Mouse (Mus musculus) MEL (cell line): ENCODE measurements around the gene Lsmem1. TPM values are rescaled to one million over a fixed set of nuclear protein-coding genes. Genes with fewer than 3 reads are reported as not detected.

Experiments
- DNase-seq: peaks from one replicate; pipeline ENCODE4 v3.0.0; 2011; ENCODE audit warnings: low read depth, low spot score
- H3K27ac ChIP-seq: 2 replicates; pipeline ENCODE4 v1.5.1; 2012; ENCODE audit warnings: low read depth, mild to moderate bottlenecking, control low read depth, low read length, moderate library complexity; ENCODE audit not compliant: control insufficient read depth
- H3K27me3 ChIP-seq, 2 experiments: fragments of 150-350 bp in 1 of 2; sonication (generic) in 1 of 2; 2 replicates each; pipeline ENCODE4 v1.6.1; 2012; ENCODE audit warnings: low read length in 2 of 2, mild to moderate bottlenecking in 2 of 2, improper control_type of control experiment in 1 of 2, moderate library complexity in 1 of 2; ENCODE audit not compliant: insufficient read depth in 2 of 2, control insufficient read depth in 1 of 2
- H3K36me3 ChIP-seq, 2 experiments: 2 replicates each; pipeline ENCODE4 v1.6.1; 2012 to 2014; ENCODE audit warnings: low read length in 2 of 2, improper control_type of control experiment in 1 of 2, inconsistent platforms in 1 of 2, mild to moderate bottlenecking in 1 of 2; ENCODE audit not compliant: insufficient read depth in 2 of 2, control insufficient read depth in 1 of 2
- H3K4me1 ChIP-seq, 2 experiments: fragments of 150-350 bp in 1 of 2; sonication (generic) in 1 of 2; 2 replicates each; pipeline ENCODE4 v1.6.1; 2012; ENCODE audit warnings: low read length in 2 of 2, improper control_type of control experiment in 1 of 2, mild to moderate bottlenecking in 1 of 2; ENCODE audit not compliant: insufficient read depth in 2 of 2, control insufficient read depth in 1 of 2
- H3K4me3 ChIP-seq, 2 experiments: fragments of 150-350 bp in 1 of 2; sonication (generic) in 1 of 2; 2 replicates each; pipeline ENCODE4 v1.5.1; 2012; ENCODE audit warnings: low read depth in 2 of 2, low read length in 2 of 2, mild to moderate bottlenecking in 2 of 2, moderate library complexity in 2 of 2, control low read depth in 1 of 2, improper control_type of control experiment in 1 of 2; ENCODE audit not compliant: control insufficient read depth in 1 of 2, insufficient read depth in 1 of 2
- H3K79me2 ChIP-seq: 2 replicates; pipeline ENCODE4 v1.6.1; 2012; ENCODE audit warnings: mild to moderate bottlenecking, low read length, moderate library complexity; ENCODE audit not compliant: control insufficient read depth, poor library complexity, insufficient read depth
- H3K9ac ChIP-seq: 2 replicates; pipeline ENCODE4 v1.6.1; 2012; ENCODE audit warnings: low read depth, mild to moderate bottlenecking, control low read depth, low read length, moderate library complexity; ENCODE audit not compliant: control insufficient read depth, poor library complexity, severe bottlenecking
- H3K9me3 ChIP-seq: fragments of 150-350 bp; sonication (generic); replicated peaks from 2 replicates; pipeline ENCODE4 v1.6.1; 2012; ENCODE audit warnings: mild to moderate bottlenecking, low read length, improper control_type of control experiment, moderate library complexity; ENCODE audit not compliant: insufficient read depth
- BHLHE40 ChIP-seq: IDR thresholded peaks from 2 replicates; pipeline ENCODE4 v1.6.1; 2012; ENCODE audit warnings: low read depth, mild to moderate bottlenecking, inconsistent platforms, low read length, improper control_type of control experiment, borderline replicate concordance
- CHD1 ChIP-seq: IDR thresholded peaks from 2 replicates; pipeline ENCODE4 v1.6.1; 2012; ENCODE audit warnings: low read depth, mild to moderate bottlenecking, inconsistent platforms, low read length, improper control_type of control experiment
- CTCF ChIP-seq, 3 experiments: IDR thresholded peaks in 2 of 3; conservative IDR thresholded peaks in 1 of 3; 2 replicates each; pipeline ENCODE4 v1.5.1; 2011 to 2012; ENCODE audit warnings: low read length in 3 of 3, low read depth in 2 of 3, mild to moderate bottlenecking in 2 of 3, improper control_type of control experiment in 1 of 3, inconsistent platforms in 1 of 3, mixed read lengths in 1 of 3, moderate library complexity in 1 of 3; ENCODE audit not compliant: control insufficient read depth in 1 of 3, insufficient read depth in 1 of 3, poor library complexity in 1 of 3, severe bottlenecking in 1 of 3
- E2F4 ChIP-seq: IDR thresholded peaks from 2 replicates; pipeline ENCODE4 v1.6.1; 2011; ENCODE audit warnings: low read depth, low read length, improper control_type of control experiment, borderline replicate concordance
- ELF1 ChIP-seq: IDR thresholded peaks from 2 replicates; pipeline ENCODE4 v1.6.1; 2014; ENCODE audit warnings: low read depth, mild to moderate bottlenecking, inconsistent platforms, low read length, improper control_type of control experiment, moderate library complexity
- HCFC1 ChIP-seq: IDR thresholded peaks from 2 replicates; pipeline ENCODE4 v1.6.1; 2012; ENCODE audit warnings: low read depth, mild to moderate bottlenecking, inconsistent platforms, low read length, improper control_type of control experiment, moderate library complexity
- MAFK ChIP-seq: IDR thresholded peaks from 2 replicates; pipeline ENCODE4 v1.6.1; 2011; ENCODE audit warnings: low read depth, mild to moderate bottlenecking, low read length, improper control_type of control experiment, borderline replicate concordance
- MAX ChIP-seq: IDR thresholded peaks from 2 replicates; pipeline ENCODE4 v1.6.1; 2011; ENCODE audit warnings: low read length, improper control_type of control experiment
- MAZ ChIP-seq: IDR thresholded peaks from 2 replicates; pipeline ENCODE4 v1.6.1; 2012; ENCODE audit warnings: low read depth, mild to moderate bottlenecking, inconsistent platforms, low read length, improper control_type of control experiment
- MXI1 ChIP-seq: IDR thresholded peaks from 2 replicates; pipeline ENCODE4 v1.6.1; 2011; ENCODE audit warnings: mild to moderate bottlenecking, low read depth, low read length, improper control_type of control experiment
- MYB ChIP-seq: IDR thresholded peaks from 2 replicates; pipeline ENCODE4 v1.6.1; 2011; ENCODE audit warnings: mild to moderate bottlenecking, low read depth, low read length, improper control_type of control experiment
- POLR2A ChIP-seq, 2 experiments: IDR thresholded peaks; 2 replicates each; pipeline ENCODE4 v1.6.1; 2011 to 2012; ENCODE audit warnings: low read length in 2 of 2, mild to moderate bottlenecking in 2 of 2, control low read depth in 1 of 2, improper control_type of control experiment in 1 of 2, low read depth in 1 of 2, moderate library complexity in 1 of 2; ENCODE audit not compliant: control insufficient read depth in 1 of 2, insufficient read depth in 1 of 2, poor library complexity in 1 of 2
- POLR2AphosphoS5 ChIP-seq: IDR thresholded peaks from 2 replicates; pipeline ENCODE4 v1.6.1; 2012; ENCODE audit warnings: low read depth, borderline replicate concordance, mild to moderate bottlenecking, inconsistent platforms, low read length, moderate library complexity, mixed read lengths
- RCOR1 ChIP-seq: IDR thresholded peaks from 2 replicates; pipeline ENCODE4 v1.6.1; 2012; ENCODE audit warnings: low read depth, mild to moderate bottlenecking, inconsistent platforms, low read length, improper control_type of control experiment
- USF1 ChIP-seq: IDR thresholded peaks from 2 replicates; pipeline ENCODE4 v1.6.1; 2014; ENCODE audit warnings: low read depth, mild to moderate bottlenecking, inconsistent platforms, low read length, improper control_type of control experiment, moderate library complexity
- ZKSCAN1 ChIP-seq: IDR thresholded peaks from 2 replicates; pipeline ENCODE4 v1.6.1; 2012; ENCODE audit warnings: low read depth, mild to moderate bottlenecking, inconsistent platforms, low read length, improper control_type of control experiment, moderate library complexity
- polyA plus RNA-seq, 2 experiments: library from polyadenylated mRNA; stranded (reverse) in 1 of 2; unstranded in 1 of 2; fragments of >175 nt in 1 of 2; fragments of >200 nt in 1 of 2; gene quantifications; 2 replicates each; pipeline versions ENCODE4 v1.2.1 to v1.2.4; 2012; ENCODE audit warnings: low replicate concordance in 2 of 2, low read depth in 1 of 2; ENCODE audit not compliant: insufficient read length in 2 of 2, insufficient read depth in 1 of 2, missing spikeins in 1 of 2
- total RNA-seq: library from RNA; depleted of rRNA; stranded (reverse); fragments of 300-350 nt; gene quantifications from 2 replicates; pipeline ENCODE4 v1.2.3, GENCODE M21; 2012

The Lsmem1 gene
- total and polyA plus RNA-seq, 3 experiments: 0.14 TPM; not detected in 2

- no peak overlapping the region for H3K4me3 ChIP-seq
These were observed 15.9 kb upstream of the Lsmem1 start for GRCm38 (mm10) chr12:40214888-40215876.

GRCm38 (mm10) chr12:40209049-40209448, 9.8 kb upstream of the Lsmem1 start:
- TF ChIP-seq BHLHE40 (no peak), USF1 (no peak), MAZ (no peak), POLR2AphosphoS5 (no peak), MAX (no peak), ZKSCAN1 (no peak), CTCF (IDR thresholded peaks at IDR 0.05 in 2 of 3, conservative IDR thresholded peaks at IDR 0.05 in 1 of 3; ENCODE audit: control insufficient read depth in 1 of 3, insufficient read depth in 1 of 3, low read depth in 2 of 3, low read length in 3 of 3, poor library complexity in 1 of 3, severe bottlenecking in 1 of 3) (no peak), POLR2A (IDR thresholded peaks at IDR 0.05; ENCODE audit: control insufficient read depth in 1 of 2, insufficient read depth in 1 of 2, low read depth in 1 of 2, low read length in 2 of 2, poor library complexity in 1 of 2) (no peak), HCFC1 (no peak), MYB (no peak), MXI1 (no peak), CHD1 (no peak), ELF1 (no peak)

More at GRCm38 (mm10) chr12:40214888-40215876, 15.9 kb upstream of the Lsmem1 start:
- peaks cover 0 to 11% of the 10 kb centered on the region in 2 experiments; a peak in 3 of 4 replicates for H3K4me1 ChIP-seq
- H3K36me3 ChIP-seq: peaks cover 19 to 68% of the 10 kb centered on the region in 2 experiments
- DNase-seq: no peak
- no peak overlapping the region for H3K9ac ChIP-seq
- H3K27ac ChIP-seq: no peak overlapping the region
- no peak for TF ChIP-seq MAFK
- TF ChIP-seq RCOR1: no peak
- TF ChIP-seq E2F4: no peak
- H3K79me2 ChIP-seq: peaks cover 23% of the 10 kb centered on the region
- H3K9me3 ChIP-seq: no peaks in the 10 kb centered on the region
- H3K27me3 ChIP-seq: no peaks in the 10 kb centered on the region

More at GRCm38 (mm10) chr12:40209049-40209448, 9.8 kb upstream of the Lsmem1 start:
- Histone ChIP-seq H3K79me2 (peaks cover 3% of the 10 kb centered on the region; the same call in 1 of the 2 replicates), H3K27ac (no peak overlapping the region), H3K4me3 (no peak overlapping the region), H3K9ac (no peak overlapping the region), H3K9me3 (no peaks in the 10 kb centered on the region), H3K4me1 (no peaks in the 10 kb centered on the region), H3K27me3 (no peaks in the 10 kb centered on the region), H3K36me3 (peaks cover 3 to 64% of the 10 kb centered on the region in 2 experiments; a peak in 3 of 4 replicates)
- DNase-seq: no peak
